Comparison of ENCODE assay signal across 9 mouse cellular contexts in genomic region chr17:34911945-34912351, GRCm38 (mm10). TPM values are rescaled to one million over a fixed set of nuclear protein-coding genes. Genes with fewer than 3 reads are reported as not detected.
A peak's percentile ranks its signal among the peaks of the same experiment; 100 is the strongest.
DNase-seq lines count a peak whose midpoint lies in the region; ATAC-seq and TF ChIP-seq lines count a peak whose summit lies in the region.
"Had no signal": no experiment of that assay in that cellular context is flagged by ENCODE, and none has a peak within 500 bp of the region (broad histone marks: within the 10 kb centered on the region; RNA-seq: fewer than 3 reads in every experiment).

No protein-coding gene starts in this region.

- H3K9ac ChIP-seq in kidney, embryonic 16.5 days (replicated peaks; ENCODE audit: low read length) = no peak overlapping the region
- no peak overlapping the region for H3K9ac ChIP-seq in liver, postnatal 0 days (replicated peaks)
- H3K9ac ChIP-seq in neural tube, embryonic 13.5 days = no peak overlapping the region
- H3K9ac ChIP-seq: embryonic facial prominence, embryonic 12.5 days had no signal

- H3K4me1 ChIP-seq in kidney, embryonic 16.5 days (ENCODE audit: insufficient read depth, low read length) = peaks cover 5% of the 10 kb centered on the region
- peaks cover 16% of the 10 kb centered on the region for H3K4me1 ChIP-seq in liver, postnatal 0 days (ENCODE audit: insufficient read depth)
- H3K4me1 ChIP-seq in neural tube, embryonic 13.5 days (replicated peaks) = no peaks in the 10 kb centered on the region; the same call in 1 of the 2 replicates
- peaks cover 13% of the 10 kb centered on the region for H3K4me1 ChIP-seq in testis, adult 2 months (ENCODE audit: control insufficient read depth, insufficient read depth, low read length)

- no peak for TF ChIP-seq EP300 in liver, postnatal 0 days (IDR thresholded peaks at IDR 0.05; ENCODE audit: low read depth)

- peaks cover 69% of the 10 kb centered on the region for H3K36me3 ChIP-seq in kidney, embryonic 16.5 days (ENCODE audit: insufficient read depth, low read length)
- H3K36me3 ChIP-seq in liver, postnatal 0 days (replicated peaks; ENCODE audit: insufficient read depth, low read length) = peaks cover 63% of the 10 kb centered on the region
- peaks cover 71% of the 10 kb centered on the region for H3K36me3 ChIP-seq in neural tube, embryonic 13.5 days
- no peaks in the 10 kb centered on the region; the same call in 1 of the 2 replicates for H3K36me3 ChIP-seq in testis, adult 2 months (ENCODE audit: control insufficient read depth, insufficient read depth, low read length)

- H3K4me2 ChIP-seq in kidney, embryonic 16.5 days (replicated peaks; ENCODE audit: low read depth, low read length) = no peak overlapping the region
- H3K4me2 ChIP-seq in liver, postnatal 0 days (ENCODE audit: low read depth, low read length) = no peak overlapping the region
- no peak overlapping the region for H3K4me2 ChIP-seq in neural tube, embryonic 13.5 days
- H3K4me2 ChIP-seq: embryonic facial prominence, embryonic 12.5 days had no signal

- no peak overlapping the region for H3K4me3 ChIP-seq in kidney, embryonic 16.5 days (ENCODE audit: low read length)
- no peak overlapping the region for H3K4me3 ChIP-seq in liver, postnatal 0 days (ENCODE audit: low read depth, low read length)
- H3K4me3 ChIP-seq in neural tube, embryonic 13.5 days = no peak overlapping the region
- no peak overlapping the region for H3K4me3 ChIP-seq in testis, adult 2 months (ENCODE audit: control insufficient read depth, low read depth, low read length)
- H3K4me3 ChIP-seq: embryonic facial prominence, embryonic 12.5 days had no signal

- peak; percentile 61 for DNase-seq in 416B (ENCODE audit: low read depth)
- DNase-seq in embryo, embryonic 10 days (ENCODE audit: low spot score) = peak; percentile 78
- DNase-seq in heart, adult 8-10 months (ENCODE audit: low spot score) = peak; percentile 64
- peak; percentile 92 for DNase-seq in liver, postnatal 0 days

- H3K27me3 ChIP-seq in kidney, embryonic 16.5 days (ENCODE audit: insufficient read depth, low read length) = no peaks in the 10 kb centered on the region
- H3K27me3 ChIP-seq in liver, postnatal 0 days (ENCODE audit: insufficient read depth, low read length) = no peaks in the 10 kb centered on the region
- no peaks in the 10 kb centered on the region for H3K27me3 ChIP-seq in neural tube, embryonic 13.5 days
- H3K27me3 ChIP-seq in testis, adult 2 months (ENCODE audit: control insufficient read depth, insufficient read depth, low read length) = no peaks in the 10 kb centered on the region
- H3K27me3 ChIP-seq: embryonic facial prominence, embryonic 12.5 days had no signal

- ATAC-seq in activated CD4-positive, CD25-positive, alpha-beta regulatory T cell, adult 4 months = peak; percentile 89
- ATAC-seq in kidney, embryonic 16.5 days (ENCODE audit: low FRiP score, low TSS enrichment) = peak; percentile 56
- ATAC-seq in liver, postnatal 0 days = peak; percentile 81
- ATAC-seq in neural tube, embryonic 13.5 days (ENCODE audit: low read depth) = peak; percentile 48; the same call in 1 of the 2 replicates

- WGBS in kidney, embryonic 16.5 days = 46% methylated on average over 5 of the region's 5 CpGs
- WGBS in liver, postnatal 0 days (ENCODE audit: insufficient replicate concordance) = 45% methylated on average over 5 of the region's 5 CpGs
- 42% methylated on average over 5 of the region's 5 CpGs for WGBS in neural tube, embryonic 13.5 days

- TF ChIP-seq POLR2A in testis, adult 2 months (IDR thresholded peaks at IDR 0.05; ENCODE audit: control insufficient read depth, low read depth, low read length) = no peak

- no peaks in the 10 kb centered on the region for H3K9me3 ChIP-seq in kidney, embryonic 16.5 days (ENCODE audit: low read length)
- H3K9me3 ChIP-seq in liver, postnatal 0 days (ENCODE audit: low read length) = no peaks in the 10 kb centered on the region
- no peaks in the 10 kb centered on the region for H3K9me3 ChIP-seq in neural tube, embryonic 13.5 days
- H3K9me3 ChIP-seq: embryonic facial prominence, embryonic 12.5 days had no signal

- TF ChIP-seq CTCF in liver, postnatal 0 days (IDR thresholded peaks at IDR 0.05; ENCODE audit: low read depth) = peak; percentile 99
- TF ChIP-seq CTCF in testis, adult 2 months (IDR thresholded peaks at IDR 0.05; ENCODE audit: control insufficient read depth, insufficient read depth, insufficient replicate concordance, low read depth, low read length) = peak; percentile 92

- no peak overlapping the region for H3K27ac ChIP-seq in kidney, embryonic 16.5 days (ENCODE audit: low read length)
- H3K27ac ChIP-seq in liver, postnatal 0 days (ENCODE audit: low read depth) = no peak overlapping the region
- no peak overlapping the region for H3K27ac ChIP-seq in neural tube, embryonic 13.5 days (replicated peaks)
- no peak overlapping the region for H3K27ac ChIP-seq in testis, adult 2 months (ENCODE audit: control insufficient read depth, insufficient read depth, low read depth, low read length)
- H3K27ac ChIP-seq: embryonic facial prominence, embryonic 12.5 days had no signal

RNA-seq across cellular contexts. Expression of gene Slc44a4, which starts 2.3 kb away (rescaled TPM):
- polyA plus RNA-seq in activated CD4-positive, CD25-positive, alpha-beta regulatory T cell, adult 4 months (2017; shearing (Covaris generic)) = not detected
- not detected for total RNA-seq in heart, adult 8-10 months (2022)
- 17.9 and 18.9 TPM in 2 replicates for polyA plus RNA-seq in kidney, embryonic 16.5 days (2015; fragmentation: Nextera tagmentation; extraction: Ambion mirVana)
- 3.5 and 3.6 TPM in 2 replicates for polyA plus RNA-seq in liver, postnatal 0 days (2015; fragmentation: Nextera tagmentation; extraction: Ambion mirVana)
- polyA plus RNA-seq in neural tube, embryonic 13.5 days (2015; fragmentation: Nextera tagmentation; extraction: Ambion mirVana) = not detected in 2 replicates
- polyA plus RNA-seq in testis, adult 2 months (2012; rRNA removed) = 0.52 and 2.2 TPM in 2 replicates
- polyA plus RNA-seq: embryonic facial prominence, embryonic 12.5 days had no signal

RNA-seq across cellular contexts. Expression of gene Ehmt2, which starts 13.7 kb away (rescaled TPM):
- polyA plus RNA-seq in activated CD4-positive, CD25-positive, alpha-beta regulatory T cell, adult 4 months (2017; shearing (Covaris generic)) = 10 to 100 TPM; 32.8 to 37.0 TPM
- 10 to 100 TPM; 41.5 to 45.8 (median 42.4) TPM for total RNA-seq in heart, adult 8-10 months (2022)
- 89.9 and 92.8 TPM in 2 replicates for polyA plus RNA-seq in kidney, embryonic 16.5 days (2015; fragmentation: Nextera tagmentation; extraction: Ambion mirVana)
- polyA plus RNA-seq in liver, postnatal 0 days (2015; fragmentation: Nextera tagmentation; extraction: Ambion mirVana) = 11.1 TPM in 2 replicates
- polyA plus RNA-seq in neural tube, embryonic 13.5 days (2015; fragmentation: Nextera tagmentation; extraction: Ambion mirVana) = 86.8 and 88.7 TPM in 2 replicates
- polyA plus RNA-seq in testis, adult 2 months (2012; rRNA removed) = 344 and 384 TPM in 2 replicates

RNA-seq across cellular contexts. Expression of gene C2, which starts 13.9 kb away (rescaled TPM):
- polyA plus RNA-seq in activated CD4-positive, CD25-positive, alpha-beta regulatory T cell, adult 4 months (2017; shearing (Covaris generic)) = under 1 TPM in 1 of 2 experiments, not detected in 1; 0.73 TPM
- total RNA-seq in heart, adult 8-10 months (2022) = 1 to 10 TPM; 1.8 to 4.1 (median 3.0) TPM
- polyA plus RNA-seq in kidney, embryonic 16.5 days (2015; fragmentation: Nextera tagmentation; extraction: Ambion mirVana) = 4.6 and 5.7 TPM in 2 replicates
- polyA plus RNA-seq in liver, postnatal 0 days (2015; fragmentation: Nextera tagmentation; extraction: Ambion mirVana) = 35.7 and 37.3 TPM in 2 replicates
- polyA plus RNA-seq in neural tube, embryonic 13.5 days (2015; fragmentation: Nextera tagmentation; extraction: Ambion mirVana) = 0.99 and 2.1 TPM in 2 replicates
- 14.8 and 15.3 TPM in 2 replicates for polyA plus RNA-seq in testis, adult 2 months (2012; rRNA removed)

RNA-seq across cellular contexts. Expression of gene Neu1, which starts 19.1 kb away (rescaled TPM):
- 10 to 100 TPM; 18.6 to 19.9 TPM for polyA plus RNA-seq in activated CD4-positive, CD25-positive, alpha-beta regulatory T cell, adult 4 months (2017; shearing (Covaris generic))
- 10 to 100 TPM; 13.0 to 16.1 (median 14.4) TPM for total RNA-seq in heart, adult 8-10 months (2022)
- polyA plus RNA-seq in kidney, embryonic 16.5 days (2015; fragmentation: Nextera tagmentation; extraction: Ambion mirVana) = 50.0 and 54.1 TPM in 2 replicates
- polyA plus RNA-seq in liver, postnatal 0 days (2015; fragmentation: Nextera tagmentation; extraction: Ambion mirVana) = 35.6 and 40.3 TPM in 2 replicates
- polyA plus RNA-seq in neural tube, embryonic 13.5 days (2015; fragmentation: Nextera tagmentation; extraction: Ambion mirVana) = 30.2 and 30.6 TPM in 2 replicates
- polyA plus RNA-seq in testis, adult 2 months (2012; rRNA removed) = 4.1 and 7.9 TPM in 2 replicates

RNA-seq across cellular contexts. Expression of gene Gm20547, which starts 30.1 kb away (rescaled TPM):
- not detected for polyA plus RNA-seq in activated CD4-positive, CD25-positive, alpha-beta regulatory T cell, adult 4 months (2017; shearing (Covaris generic))
- not detected for total RNA-seq in heart, adult 8-10 months (2022)
- polyA plus RNA-seq in kidney, embryonic 16.5 days (2015; fragmentation: Nextera tagmentation; extraction: Ambion mirVana) = not detected in 2 replicates
- 0.25 TPM in 1 of 2 replicates, not detected in the other for polyA plus RNA-seq in liver, postnatal 0 days (2015; fragmentation: Nextera tagmentation; extraction: Ambion mirVana)
- not detected in 2 replicates for polyA plus RNA-seq in neural tube, embryonic 13.5 days (2015; fragmentation: Nextera tagmentation; extraction: Ambion mirVana)
- polyA plus RNA-seq in testis, adult 2 months (2012; rRNA removed) = not detected in 2 replicates
